Mouse (Mus musculus) erythroblast, embryonic 14.5 days (primary cell): ENCODE data around the gene Apol7e.
"Not testable (repeated sequence)": the region's sequence is repeated elsewhere in the genome, so short reads cannot be mapped to it uniquely, and the experiment has no call there.

ENCODE experiments used
- GATA1 ChIP-seq: IDR thresholded peaks from 2 replicates; pipeline ENCODE4 v1.6.1; 2012; ENCODE audit warnings: low read length, inconsistent platforms, mixed read lengths
- TAL1 ChIP-seq: IDR thresholded peaks from 3 replicates; pipeline ENCODE4 v1.6.1; 2012; ENCODE audit warnings: low read length, inconsistent platforms, mixed read lengths

DNA sequence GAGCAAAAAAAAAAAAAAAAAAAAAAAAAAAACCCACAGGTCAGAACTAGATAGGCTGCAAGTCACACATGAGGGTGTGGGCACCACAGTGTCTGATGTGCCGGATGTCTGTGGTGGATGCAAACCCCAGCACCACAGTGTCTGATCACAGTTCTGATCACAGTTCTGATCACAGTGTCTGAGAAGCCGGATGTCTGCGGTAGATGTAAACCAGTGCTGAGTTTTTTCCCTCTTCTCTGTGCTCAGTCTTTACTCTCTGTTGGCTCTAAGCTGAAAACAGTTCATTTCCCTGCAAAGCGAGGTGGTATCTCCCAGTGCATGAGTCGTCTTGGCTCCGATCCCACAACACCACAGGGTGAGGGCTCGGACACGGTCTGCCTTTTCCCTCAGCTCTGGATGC is 34.7 kb downstream of the Apol7e start:
- not testable (repeated sequence) for TF ChIP-seq GATA1, TAL1
